Mouse (Mus musculus) neural tube, embryonic 11.5 days (tissue): ENCODE measurements around the gene Tcf3. TPM values are rescaled to one million over a fixed set of nuclear protein-coding genes. Genes with fewer than 3 reads are reported as not detected.

Experiments used
- ATAC-seq: fragments of 200-750 bp; cut with Nextera tagmentation; 2 replicates; pipeline ENCODE4 v1.8.0; 2017; ENCODE audit warnings: moderate number of reproducible peaks, mild to moderate bottlenecking, moderate TSS enrichment, moderate library complexity; ENCODE audit not compliant: insufficient read depth, low FRiP score, low TSS enrichment
- DNase-seq: peaks from one replicate; pipeline ENCODE4 v3.0.0-alpha.2; 2015; ENCODE audit warnings: low spot score
- H3K27ac ChIP-seq: fragments of 300-500 bp; sonication (generic); 2 replicates; pipeline ENCODE4 v1.5.1; 2014; ENCODE audit warnings: low read depth, mild to moderate bottlenecking, low read length
- H3K27me3 ChIP-seq: fragments of 300-500 bp; sonication (generic); 2 replicates; pipeline ENCODE4 v1.6.1; 2014; ENCODE audit warnings: mild to moderate bottlenecking, low read length, mixed read lengths; ENCODE audit not compliant: control insufficient read depth, insufficient read depth
- H3K36me3 ChIP-seq: fragments of 300-500 bp; sonication (generic); 2 replicates; pipeline ENCODE4 v1.6.1; 2014; ENCODE audit warnings: mild to moderate bottlenecking, low read length, moderate library complexity, mixed read lengths; ENCODE audit not compliant: control insufficient read depth, insufficient read depth
- H3K4me1 ChIP-seq: fragments of 300-500 bp; sonication (generic); 2 replicates; pipeline ENCODE4 v1.6.1; 2014; ENCODE audit warnings: low read length, mixed read lengths; ENCODE audit not compliant: control insufficient read depth, insufficient read depth
- H3K4me2 ChIP-seq: fragments of 300-500 bp; sonication (generic); 2 replicates; pipeline ENCODE4 v1.6.1; 2014; ENCODE audit warnings: low read depth, mild to moderate bottlenecking, moderate library complexity
- H3K4me3 ChIP-seq: fragments of 300-500 bp; sonication (generic); 2 replicates; pipeline ENCODE4 v1.5.1; 2014; ENCODE audit warnings: low read depth, low read length
- H3K9ac ChIP-seq: fragments of 300-500 bp; sonication (generic); 2 replicates; pipeline ENCODE4 v1.6.1; 2014; ENCODE audit warnings: mild to moderate bottlenecking, low read length
- H3K9me3 ChIP-seq: fragments of 300-500 bp; sonication (generic); 2 replicates; pipeline ENCODE4 v1.6.1; 2016; ENCODE audit warnings: low read length; ENCODE audit not compliant: control insufficient read depth
- WGBS: fragments of 180-500 bp; shearing (Covaris S2); extraction: QIAGEN DNeasy Blood & Tissue Kit; methylation state at CpG from one replicate; pipeline ENCODE4 v1.1.7; 2014; 5-methylcytosine and 5-hydroxymethylcytosine counted together
- polyA plus RNA-seq: library from polyadenylated mRNA; unstranded; fragments of >200 nt; fragmentation: Nextera tagmentation; extraction: Ambion mirVana; gene quantifications from 2 replicates; pipeline ENCODE4 v1.2.1, GENCODE M21; 2014

The Tcf3 gene
- polyA plus RNA-seq, 1 experiment from 2014 or later, result 177 TPM

GRCm38 (mm10) chr10:80389185-80389708 is 44.2 kb downstream of the Tcf3 start:
- WGBS, result 74% methylated on average over 4 of the region's 4 CpGs
- peaks cover 31% of the 10 kb centered on the region for H3K36me3 ChIP-seq

DNA sequence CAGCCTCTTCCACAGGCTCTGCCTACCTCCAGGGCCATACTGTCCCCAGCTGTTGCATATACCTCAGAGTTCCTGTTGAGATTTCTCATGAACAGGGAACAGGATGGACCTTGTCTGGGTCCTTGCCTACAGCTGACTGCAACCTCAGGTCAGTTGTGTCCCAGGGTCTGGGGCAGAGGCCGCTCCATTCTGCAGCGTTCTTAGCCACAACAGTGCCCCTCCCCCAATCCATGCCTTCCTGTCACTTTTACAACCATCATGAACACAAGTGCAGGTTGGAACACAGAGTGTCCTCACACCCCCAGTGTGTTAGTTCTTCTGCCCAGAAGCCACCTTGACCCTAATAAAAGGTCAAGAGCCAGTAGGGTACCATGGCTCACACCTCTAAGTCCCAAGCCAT is 44.7 kb downstream of the Tcf3 start:
- Histone ChIP-seq H3K27ac (no peak overlapping the region), H3K9me3 (no peaks in the 10 kb centered on the region), H3K4me2 (no peak overlapping the region), H3K4me1 (peaks cover 18% of the 10 kb centered on the region), H3K9ac (no peak overlapping the region), H3K36me3 (peaks cover 26% of the 10 kb centered on the region), H3K27me3 (no peaks in the 10 kb centered on the region), H3K4me3 (peak overlapping the region; percentile 94; the same call in 1 of the 2 replicates)
- ATAC-seq, result no peak
- WGBS, result 8% methylated on average over 2 of the region's 2 CpGs
- no peak for DNase-seq

More at GRCm38 (mm10) chr10:80389185-80389708, 44.2 kb downstream of the Tcf3 start:
- Histone ChIP-seq H3K9me3 (no peaks in the 10 kb centered on the region), H3K4me1 (peaks cover 14% of the 10 kb centered on the region), H3K27ac (no peak overlapping the region), H3K4me2 (no peak overlapping the region), H3K9ac (no peak overlapping the region), H3K4me3 (no peak overlapping the region), H3K27me3 (no peaks in the 10 kb centered on the region)
- DNase-seq, result no peak
- ATAC-seq, result no peak

DNA sequence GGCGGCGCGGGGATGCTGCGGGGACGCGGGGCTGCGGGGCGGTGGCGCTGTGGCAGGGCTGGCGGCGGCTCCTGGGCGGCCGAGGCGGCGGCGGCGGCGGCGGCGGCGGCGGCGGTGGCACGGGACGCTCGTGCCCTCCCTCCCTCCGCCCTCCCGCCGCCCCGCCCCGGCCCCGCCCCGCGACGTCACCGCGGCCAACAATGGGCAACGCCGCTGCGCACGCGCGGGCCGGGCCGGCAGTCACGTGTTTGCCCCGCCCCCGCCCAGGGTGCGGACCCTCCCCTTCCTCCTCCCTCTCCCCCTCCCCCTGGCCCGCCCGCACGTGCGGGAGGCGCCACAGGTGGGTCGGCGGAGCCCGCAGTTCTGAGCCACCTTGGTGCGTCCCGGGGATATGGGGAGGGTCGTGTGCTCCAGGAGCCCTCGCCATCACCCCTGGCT is 45.9 kb downstream of the Tcf3 start, which contains the start of gene Mex3d:
Gene Mex3d (minus strand): TSS at position 138 of the 438 bp plus-strand sequence.
- Histone ChIP-seq H3K4me2 (peak within 1 kb of the TSS; percentile 81), H3K9me3 (no peaks in the 10 kb centered on the region), H3K9ac (peak within 1 kb of the TSS; percentile 99), H3K27ac (peak within 1 kb of the TSS; percentile 93), H3K4me1 (peaks cover 22% of the 10 kb centered on the region), H3K36me3 (peaks cover 22% of the 10 kb centered on the region), H3K4me3 (peak within 1 kb of the TSS; percentile 94), H3K27me3 (no peaks in the 10 kb centered on the region)
- under 1% methylated on average over 41 of the region's 61 CpGs for WGBS
- peak; percentile 94 for DNase-seq
- no peak; the same call in 1 of the 2 replicates for ATAC-seq

- no peaks in the 10 kb centered on the region for H3K9me3 ChIP-seq
- H3K36me3 ChIP-seq, result peaks cover 22% of the 10 kb centered on the region
- H3K4me1 ChIP-seq, result peaks cover 22% of the 10 kb centered on the region
- ATAC-seq, result no peak
- H3K4me3 ChIP-seq, result peak overlapping the region; percentile 94
- peak overlapping the region; percentile 99 for H3K9ac ChIP-seq
- no peak for DNase-seq
- peak overlapping the region; percentile 93 for H3K27ac ChIP-seq
- WGBS, result under 1% methylated on average over 49 of the region's 94 CpGs
- H3K27me3 ChIP-seq, result no peaks in the 10 kb centered on the region
- H3K4me2 ChIP-seq, result peak overlapping the region; percentile 81
Observed at GRCm38 (mm10) chr10:80386735-80387471, 46.5 kb downstream of the Tcf3 start.

DNA sequence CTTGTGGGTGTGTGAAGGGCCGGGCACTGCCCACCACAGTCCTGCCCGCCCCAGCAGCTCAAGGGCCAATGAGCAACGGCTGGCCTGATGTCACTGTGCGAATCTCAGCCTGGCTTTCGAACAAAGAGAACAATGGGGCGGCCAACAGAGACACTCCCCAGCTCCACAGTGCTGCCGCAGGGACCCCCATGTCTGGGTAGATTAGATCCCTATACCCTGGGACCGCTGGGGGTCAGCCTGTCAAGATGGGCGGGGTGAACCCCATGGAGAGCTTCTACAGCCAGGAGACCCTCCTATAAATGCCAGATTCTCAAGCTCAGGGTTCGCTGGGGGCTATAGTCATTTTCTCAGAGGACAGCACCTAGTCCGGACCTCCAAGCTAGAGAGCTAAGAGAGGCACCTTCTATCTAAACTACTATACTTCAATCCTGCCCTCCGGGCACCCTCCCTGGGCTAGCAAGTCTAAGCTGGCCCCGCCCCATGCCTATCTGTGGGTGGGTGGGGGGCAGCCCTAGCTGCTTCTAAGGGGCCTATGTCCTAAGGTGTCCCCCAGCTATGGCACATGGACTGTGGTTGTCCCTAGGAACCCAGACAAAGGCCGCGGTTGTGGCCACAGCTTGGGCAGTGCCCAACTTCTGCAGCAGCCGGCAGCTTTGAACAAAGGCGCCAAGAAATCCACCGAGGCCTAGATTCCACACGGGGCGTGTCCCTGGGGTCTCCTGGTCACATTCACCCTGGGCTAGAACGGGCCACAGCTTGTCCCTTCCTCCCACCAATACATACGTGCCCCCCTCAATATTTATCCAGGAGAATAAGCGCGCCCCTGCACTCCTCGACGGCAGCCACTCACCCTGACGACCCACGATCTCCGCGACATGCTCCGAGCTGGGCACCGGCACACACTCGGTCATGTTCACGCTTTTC is 47.4 kb downstream of the Tcf3 start:
- peak overlapping the region; percentile 99 for H3K9ac ChIP-seq
- H3K27ac ChIP-seq, result peak overlapping the region; percentile 93
- no peaks in the 10 kb centered on the region for H3K9me3 ChIP-seq
- H3K27me3 ChIP-seq, result no peaks in the 10 kb centered on the region
- H3K36me3 ChIP-seq, result peaks cover 28% of the 10 kb centered on the region
- H3K4me2 ChIP-seq, result peak overlapping the region; percentile 81
- WGBS, result under 1% methylated on average over 34 of the region's 34 CpGs
- DNase-seq (peak; percentile 81), ATAC-seq (peak; percentile 83)
- H3K4me3 ChIP-seq, result peak overlapping the region; percentile 94
- H3K4me1 ChIP-seq, result peaks cover 25% of the 10 kb centered on the region

DNA sequence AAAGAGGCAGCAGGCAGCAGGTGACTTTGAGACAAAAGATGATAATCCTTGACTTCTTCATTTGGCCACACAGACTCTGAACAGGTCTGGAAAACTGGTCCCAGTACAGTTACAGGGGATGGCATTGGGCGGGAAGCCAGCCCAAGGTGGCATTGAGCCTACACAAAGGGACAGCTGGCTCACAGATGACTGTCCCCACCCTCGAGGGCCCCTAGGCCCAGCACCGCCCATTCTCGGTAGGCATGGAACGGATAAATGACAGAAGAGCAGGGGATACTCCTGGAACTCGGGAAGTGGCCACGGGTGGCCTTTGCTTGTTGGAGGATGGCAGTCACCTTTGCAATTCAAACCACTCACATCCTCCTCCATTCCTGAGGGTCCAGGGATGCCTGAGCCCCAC is 48.1 kb downstream of the Tcf3 start:
- Histone ChIP-seq H3K36me3 (peaks cover 26% of the 10 kb centered on the region), H3K4me2 (peak overlapping the region; percentile 81), H3K9ac (peak overlapping the region; percentile 99), H3K27ac (peak overlapping the region; percentile 93), H3K9me3 (no peaks in the 10 kb centered on the region), H3K4me1 (peaks cover 28% of the 10 kb centered on the region), H3K4me3 (peak overlapping the region; percentile 94), H3K27me3 (no peaks in the 10 kb centered on the region)
- ATAC-seq, result peak; percentile 16; the same call in 1 of the 2 replicates
- 13% methylated on average over 7 of the region's 7 CpGs for WGBS
- no peak for DNase-seq

- Histone ChIP-seq H3K4me1 (peaks cover 28% of the 10 kb centered on the region), H3K36me3 (peaks cover 29% of the 10 kb centered on the region), H3K27ac (peak overlapping the region; percentile 93), H3K9me3 (no peaks in the 10 kb centered on the region), H3K27me3 (no peaks in the 10 kb centered on the region), H3K4me2 (peak overlapping the region; percentile 81), H3K4me3 (peak overlapping the region; percentile 94), H3K9ac (peak overlapping the region; percentile 99)
- no peak for DNase-seq
- no peak for ATAC-seq
- WGBS, result 80% methylated on average over 7 of the region's 7 CpGs
Observed at GRCm38 (mm10) chr10:80384709-80385108, 48.7 kb downstream of the Tcf3 start.

GRCm38 (mm10) chr10:80384115-80384639 is 49.3 kb downstream of the Tcf3 start:
- ATAC-seq (no peak), DNase-seq (no peak)
- no peak overlapping the region for H3K27ac ChIP-seq
- peaks cover 28% of the 10 kb centered on the region for H3K4me1 ChIP-seq
- H3K36me3 ChIP-seq, result peaks cover 29% of the 10 kb centered on the region
- peak overlapping the region; percentile 81 for H3K4me2 ChIP-seq
- no peaks in the 10 kb centered on the region for H3K9me3 ChIP-seq
- WGBS, result 94% methylated on average over 4 of the region's 4 CpGs
- peak overlapping the region; percentile 99 for H3K9ac ChIP-seq
- H3K4me3 ChIP-seq, result peak overlapping the region; percentile 94
- no peaks in the 10 kb centered on the region for H3K27me3 ChIP-seq
